Comparison of ENCODE assay signal across 14 mouse cellular contexts in genomic region chr14:120300191-120300590, GRCm38 (mm10). TPM values are rescaled to one million over a fixed set of nuclear protein-coding genes. Genes with fewer than 3 reads are reported as not detected.
A peak's percentile ranks its signal among the peaks of the same experiment; 100 is the strongest.
DNase-seq lines count a peak whose midpoint lies in the region; ATAC-seq and TF ChIP-seq lines count a peak whose summit lies in the region.
"Had no signal": no experiment of that assay in that cellular context is flagged by ENCODE, and none has a peak within 500 bp of the region (broad histone marks: within the 10 kb centered on the region; RNA-seq: fewer than 3 reads in every experiment).

No protein-coding gene starts in this region.

- H3K9ac ChIP-seq in limb, embryonic 12.5 days (replicated peaks) = no peak overlapping the region
- peak overlapping the region; percentile 39 for H3K9ac ChIP-seq in heart, embryonic 16.5 days (ENCODE audit: low read length)
- H3K9ac ChIP-seq: embryonic facial prominence, embryonic 13.5 days; midbrain, embryonic 13.5 days had no signal

- no peaks in the 10 kb centered on the region for H3K9me3 ChIP-seq in heart, embryonic 10.5 days
- H3K9me3 ChIP-seq in limb, embryonic 12.5 days = no peaks in the 10 kb centered on the region
- no peaks in the 10 kb centered on the region for H3K9me3 ChIP-seq in limb, embryonic 10.5 days (replicated peaks)
- H3K9me3 ChIP-seq in heart, embryonic 16.5 days (replicated peaks; ENCODE audit: control insufficient read depth, low read length) = no peaks in the 10 kb centered on the region
- H3K9me3 ChIP-seq: embryonic facial prominence, embryonic 13.5 days; midbrain, embryonic 13.5 days had no signal

- no peak for TF ChIP-seq CTCF in olfactory bulb, adult 2 months (IDR thresholded peaks at IDR 0.05; ENCODE audit: insufficient read depth, low read depth, low read length)

- peaks cover 76% of the 10 kb centered on the region for H3K4me1 ChIP-seq in heart, embryonic 10.5 days
- H3K4me1 ChIP-seq in limb, embryonic 12.5 days (replicated peaks) = peaks cover 53% of the 10 kb centered on the region
- peaks cover 47% of the 10 kb centered on the region for H3K4me1 ChIP-seq in limb, embryonic 10.5 days
- peaks cover 69% of the 10 kb centered on the region for H3K4me1 ChIP-seq in heart, embryonic 16.5 days (ENCODE audit: control insufficient read depth, insufficient read depth, low read length)
- H3K4me1 ChIP-seq in olfactory bulb, adult 2 months (ENCODE audit: control insufficient read depth, insufficient read depth, low read length) = peaks cover 23% of the 10 kb centered on the region

- peak overlapping the region; percentile 27 for H3K4me3 ChIP-seq in heart, embryonic 10.5 days
- H3K4me3 ChIP-seq in limb, embryonic 12.5 days (replicated peaks) = no peak overlapping the region
- no peak overlapping the region for H3K4me3 ChIP-seq in limb, embryonic 10.5 days
- peak overlapping the region; percentile 18; the same call in 1 of the 2 replicates for H3K4me3 ChIP-seq in heart, embryonic 16.5 days (ENCODE audit: low read length)
- no peak overlapping the region for H3K4me3 ChIP-seq in olfactory bulb, adult 2 months (ENCODE audit: insufficient read depth, low read depth, low read length)
- H3K4me3 ChIP-seq: embryonic facial prominence, embryonic 13.5 days; midbrain, embryonic 13.5 days had no signal

- H3K36me3 ChIP-seq in heart, embryonic 10.5 days = 0 out of 2 replicates have a peak, but pooled peaks cover 3% of the 10 kb centered on the region
- H3K36me3 ChIP-seq in limb, embryonic 12.5 days = peaks cover 4% of the 10 kb centered on the region; the same call in 1 of the 2 replicates
- 0 out of 2 replicates have a peak, but pooled peaks cover under 1% of the 10 kb centered on the region for H3K36me3 ChIP-seq in limb, embryonic 10.5 days
- peaks cover 3% of the 10 kb centered on the region; the same call in 1 of the 2 replicates for H3K36me3 ChIP-seq in heart, embryonic 16.5 days (ENCODE audit: control insufficient read depth, insufficient read depth)
- H3K36me3 ChIP-seq: embryonic facial prominence, embryonic 13.5 days; midbrain, embryonic 13.5 days had no signal

- DNase-seq in heart, embryonic 10.5 days (ENCODE audit: low spot score) = no peak
- DNase-seq in heart, postnatal 36 days = no peak
- no peak for DNase-seq in limb, embryonic 10.5 days (ENCODE audit: low spot score)
- no peak for DNase-seq in natural killer cell, adult 2 months (ENCODE audit: low spot score in 2 of 2)
- no peak for DNase-seq in left cerebral cortex, postnatal 36 days (ENCODE audit: low spot score in 2 of 2)
- DNase-seq: cerebellum, postnatal 14 days; right cerebral cortex, postnatal 14 days; thymus, postnatal 25 days had no signal

- no peaks in the 10 kb centered on the region for H3K27me3 ChIP-seq in heart, embryonic 10.5 days (ENCODE audit: insufficient read depth, poor library complexity, severe bottlenecking)
- H3K27me3 ChIP-seq in limb, embryonic 12.5 days = no peaks in the 10 kb centered on the region
- H3K27me3 ChIP-seq in limb, embryonic 10.5 days (ENCODE audit: low read depth, poor library complexity, severe bottlenecking) = no peaks in the 10 kb centered on the region
- H3K27me3 ChIP-seq in heart, embryonic 16.5 days (ENCODE audit: control insufficient read depth, insufficient read depth, low read length) = no peaks in the 10 kb centered on the region
- H3K27me3 ChIP-seq: embryonic facial prominence, embryonic 13.5 days; midbrain, embryonic 13.5 days had no signal

- intact Hi-C loops in heart, postnatal 36 days (cut with DNase I) = no loop called here
- intact Hi-C loops in left cerebral cortex, postnatal 36 days (cut with DNase I) = no loop called here

- ATAC-seq in limb, embryonic 12.5 days (ENCODE audit: insufficient number of reproducible peaks, insufficient read depth, low FRiP score, low TSS enrichment, low read depth) = no peak
- ATAC-seq in heart, embryonic 16.5 days (replicated peaks; ENCODE audit: extremely low read depth, insufficient read depth, low FRiP score) = no peak
- ATAC-seq: hindbrain, postnatal 0 days; midbrain, embryonic 13.5 days had no signal

- WGBS in heart, embryonic 10.5 days = 47% methylated on average over 4 of the region's 4 CpGs
- WGBS in limb, embryonic 12.5 days = 76% methylated on average over 4 of the region's 4 CpGs
- 80% methylated on average over 4 of the region's 4 CpGs for WGBS in limb, embryonic 10.5 days
- 28% methylated on average over 4 of the region's 4 CpGs for WGBS in heart, embryonic 16.5 days
- 64% methylated on average over 4 of the region's 4 CpGs for WGBS in olfactory bulb, adult 2 months

- H3K27ac ChIP-seq in heart, embryonic 10.5 days = peak overlapping the region; percentile 84
- 0 out of 2 replicates have a peak overlapping the region, but pooled peaks have one; percentile 42 for H3K27ac ChIP-seq in limb, embryonic 12.5 days
- H3K27ac ChIP-seq in limb, embryonic 10.5 days = no peak overlapping the region
- peak overlapping the region; percentile 93 for H3K27ac ChIP-seq in heart, embryonic 16.5 days (ENCODE audit: low read length)
- peak overlapping the region; percentile 51 for H3K27ac ChIP-seq in olfactory bulb, adult 2 months (ENCODE audit: insufficient read depth, low read depth, low read length)
- H3K27ac ChIP-seq: embryonic facial prominence, embryonic 13.5 days; hindbrain, postnatal 0 days; midbrain, embryonic 13.5 days had no signal

- no peak for TF ChIP-seq POLR2A in olfactory bulb, adult 2 months (IDR thresholded peaks at IDR 0.05; ENCODE audit: insufficient read depth, low read depth, low read length)

- H3K4me2 ChIP-seq in limb, embryonic 12.5 days = no peak overlapping the region
- peak overlapping the region; percentile 54 for H3K4me2 ChIP-seq in heart, embryonic 16.5 days (ENCODE audit: low read depth, low read length)
- H3K4me2 ChIP-seq: embryonic facial prominence, embryonic 13.5 days; midbrain, embryonic 13.5 days had no signal

RNA-seq across cellular contexts. Expression of gene Mbnl2, which starts 24.7 kb away (rescaled TPM):
- polyA plus RNA-seq in heart, embryonic 10.5 days (2016; fragmentation: Nextera tagmentation; extraction: Ambion mirVana) = 71.5 and 91.4 TPM in 2 replicates
- total RNA-seq in heart, postnatal 36 days (2021) = 100 to 1,000 TPM; 248 to 254 TPM
- polyA plus RNA-seq in limb, embryonic 12.5 days (2016; fragmentation: Nextera tagmentation; extraction: Ambion mirVana) = 79.0 and 80.8 TPM in 2 replicates
- polyA plus RNA-seq in limb, embryonic 10.5 days (2016; fragmentation: Nextera tagmentation; extraction: Ambion mirVana) = 33.8 and 45.5 TPM in 2 replicates
- polyA plus RNA-seq in heart, embryonic 16.5 days (2015; fragmentation: Nextera tagmentation; extraction: Ambion mirVana) = 129 and 142 TPM in 2 replicates
- 141 and 206 TPM in 2 replicates for polyA plus RNA-seq in olfactory bulb, adult 2 months (2012; ENCODE audit: insufficient read depth, insufficient read length, low replicate concordance, missing spikeins)
- total RNA-seq in left cerebral cortex, postnatal 36 days (2021) = 100 to 1,000 TPM; 223 to 270 TPM

Comparison
In these comparisons a context has a peak if more than half of its experiments do, and no peak if none do; other contexts are left out.
1. H3K4me3 ChIP-seq: peak in heart, embryonic 10.5 days (single experiment) and heart, embryonic 16.5 days (single experiment); none in limb, embryonic 12.5 days (single experiment), limb, embryonic 10.5 days (single experiment) and olfactory bulb, adult 2 months (single experiment).